Comparison of ENCODE assay signal across 11 mouse cellular contexts in genomic region chr6:114818471-114818870, GRCm38 (mm10).
DNase-seq lines count a peak whose midpoint lies in the region; ATAC-seq and TF ChIP-seq lines count a peak whose summit lies in the region.
"Had no signal": no experiment of that assay in that cellular context is flagged by ENCODE, and none has a peak within 500 bp of the region (broad histone marks: within the 10 kb centered on the region; RNA-seq: fewer than 3 reads in every experiment).

No protein-coding gene starts in this region.

- WGBS in heart, embryonic 14.5 days: 48% methylated on average over 6 of the region's 6 CpGs
- WGBS in limb, embryonic 13.5 days: 59% methylated on average over 6 of the region's 6 CpGs

- H3K36me3 ChIP-seq in CH12.LX (replicated peaks in 1 of 2; ENCODE audit: control insufficient read depth in 1 of 2, insufficient read depth in 1 of 2, low read length in 1 of 2): peaks cover 0 to 8% of the 10 kb centered on the region in 2 experiments
- no peaks in the 10 kb centered on the region for H3K36me3 ChIP-seq in heart, embryonic 14.5 days (ENCODE audit: control insufficient read depth, insufficient read depth, low read length)
- H3K36me3 ChIP-seq in limb, embryonic 13.5 days: no peaks in the 10 kb centered on the region
- H3K36me3 ChIP-seq: midbrain, embryonic 12.5 days had no signal

- TF ChIP-seq RAD21 in CH12.LX (IDR thresholded peaks at IDR 0.05; ENCODE audit: low read depth, low read length): no peak

- H3K27ac ChIP-seq in CH12.LX (ENCODE audit: insufficient read depth, low read depth): no peak overlapping the region
- H3K27ac ChIP-seq in heart, embryonic 14.5 days (replicated peaks in 1 of 2; ENCODE audit: control insufficient read depth in 1 of 2, insufficient read depth in 1 of 2, low read depth in 2 of 2, low read length in 2 of 2): peak overlapping the region; percentile 82 to 83
- peak overlapping the region; percentile 6; the same call in 1 of the 2 replicates for H3K27ac ChIP-seq in limb, embryonic 13.5 days
- H3K27ac ChIP-seq: midbrain, embryonic 12.5 days had no signal

- DNase-seq in adrenal gland, postnatal 14 days: peak; percentile 31
- no peak for DNase-seq in adrenal gland, adult 18-20 months (ENCODE audit: low spot score in 2 of 2)
- no peak for DNase-seq in CH12.LX (ENCODE audit: extremely low read depth)
- DNase-seq in right cerebral cortex, adult 18-20 months: no peak
- DNase-seq in gastrocnemius, postnatal 25 days: no peak
- DNase-seq in thymus, postnatal 10 days (ENCODE audit: low spot score in 2 of 2): no peak
- DNase-seq: layer of hippocampus, adult 9-11 months; right cerebral cortex, postnatal 14 days had no signal

- TF ChIP-seq POLR2A in CH12.LX (IDR thresholded peaks at IDR 0.05; ENCODE audit: low read depth, low read length): no peak

- H3K4me3 ChIP-seq in CH12.LX (replicated peaks in 1 of 3; ENCODE audit: low read depth in 2 of 3, low read length in 2 of 3, poor library complexity in 1 of 3): no peak overlapping the region
- no peak overlapping the region for H3K4me3 ChIP-seq in heart, embryonic 14.5 days (ENCODE audit: control insufficient read depth in 1 of 2, insufficient read depth in 1 of 2, low read depth in 1 of 2, low read length in 2 of 2)
- H3K4me3 ChIP-seq in limb, embryonic 13.5 days: no peak overlapping the region
- H3K4me3 ChIP-seq: midbrain, embryonic 12.5 days had no signal

- TF ChIP-seq EP300 in CH12.LX (IDR thresholded peaks at IDR 0.05; ENCODE audit: low read length): no peak; the same call in 1 of the 2 replicates

- dilution Hi-C loops in CH12.LX (cut with MboI; ENCODE audit: extremely low pct_ligation_motif_present, extremely low pct_unique_long_range_greater_than_20kb, low sequenced_read_pairs): no loop called here

- H3K4me2 ChIP-seq in CH12.LX (ENCODE audit: insufficient read depth, low read depth, poor library complexity, severe bottlenecking): no peak overlapping the region
- peak overlapping the region; percentile 1; the same call in 1 of the 2 replicates for H3K4me2 ChIP-seq in heart, embryonic 14.5 days (ENCODE audit: low read length)
- no peak overlapping the region for H3K4me2 ChIP-seq in limb, embryonic 13.5 days (replicated peaks)
- H3K4me2 ChIP-seq: midbrain, embryonic 12.5 days had no signal

- no peak for TF ChIP-seq CTCF in CH12.LX (conservative IDR thresholded peaks at IDR 0.05 in 1 of 2, IDR thresholded peaks at IDR 0.05 in 1 of 2; ENCODE audit: low read depth in 2 of 2, low read length in 2 of 2)

- peaks cover 8% of the 10 kb centered on the region for H3K9me3 ChIP-seq in CH12.LX (replicated peaks; ENCODE audit: low read length)
- H3K9me3 ChIP-seq in heart, embryonic 14.5 days (ENCODE audit: control insufficient read depth, low read length): peaks cover 5% of the 10 kb centered on the region
- peaks cover 7% of the 10 kb centered on the region; the same call in 1 of the 2 replicates for H3K9me3 ChIP-seq in limb, embryonic 13.5 days
- H3K9me3 ChIP-seq: midbrain, embryonic 12.5 days had no signal

- no peaks in the 10 kb centered on the region for H3K79me2 ChIP-seq in CH12.LX (replicated peaks; ENCODE audit: control insufficient read depth, extremely low read depth, insufficient read depth, poor library complexity, severe bottlenecking)

- H3K9ac ChIP-seq in CH12.LX (ENCODE audit: insufficient read depth, low read depth): no peak overlapping the region
- no peak overlapping the region for H3K9ac ChIP-seq in heart, embryonic 14.5 days (ENCODE audit: low read length)
- H3K9ac ChIP-seq in limb, embryonic 13.5 days: no peak overlapping the region
- H3K9ac ChIP-seq: midbrain, embryonic 12.5 days had no signal

- H3K27me3 ChIP-seq in CH12.LX (replicated peaks): no peaks in the 10 kb centered on the region
- no peaks in the 10 kb centered on the region for H3K27me3 ChIP-seq in heart, embryonic 14.5 days (ENCODE audit: control insufficient read depth, insufficient read depth, low read length)
- H3K27me3 ChIP-seq in limb, embryonic 13.5 days: no peaks in the 10 kb centered on the region
- H3K27me3 ChIP-seq: midbrain, embryonic 12.5 days had no signal

- in situ Hi-C loops in CH12.LX (cut with MboI; ENCODE audit: low pct_ligation_motif_present, low pct_unique_long_range_greater_than_20kb, low sequenced_read_pairs): no loop called here

- ATAC-seq in heart, embryonic 14.5 days (ENCODE audit: insufficient number of reproducible peaks, insufficient read depth, low FRiP score, low read depth): peak; percentile 81
- ATAC-seq in limb, embryonic 13.5 days (ENCODE audit: low FRiP score, low read depth): no peak

- H3K4me1 ChIP-seq in CH12.LX (ENCODE audit: control insufficient read depth in 1 of 2, insufficient read depth in 2 of 2): peaks cover 21 to 67% of the 10 kb centered on the region in 2 experiments
- peaks cover 36 to 49% of the 10 kb centered on the region in 2 experiments for H3K4me1 ChIP-seq in heart, embryonic 14.5 days (ENCODE audit: control insufficient read depth in 2 of 2, insufficient read depth in 2 of 2, low read length in 2 of 2)
- peaks cover 47% of the 10 kb centered on the region for H3K4me1 ChIP-seq in limb, embryonic 13.5 days

TF ChIP-seq in CH12.LX, 34 proteins besides CTCF, POLR2A, EP300 and RAD21:
- TF ChIP-seq IRF4 (IDR thresholded peaks at IDR 0.05; ENCODE audit: low read depth, low read length) (peak; percentile 33; the same call in 1 of the 2 replicates), SMC3 (IDR thresholded peaks at IDR 0.05; ENCODE audit: low read depth, low read length) (no peak)
